Mouse (Mus musculus) kidney, adult 2 months (tissue): ENCODE data around the gene Tln2. TPM values are rescaled to one million over a fixed set of nuclear protein-coding genes. Genes with fewer than 3 reads are reported as not detected.

Source experiments
- DNase-seq: peaks from one replicate; pipeline ENCODE4 v3.0.0; 2021
- H3K27ac ChIP-seq: fragments of 200-500 bp; 2 replicates; pipeline ENCODE4 v1.5.1; 2012; ENCODE audit warnings: low read depth, low read length, control low read depth, inconsistent platforms; ENCODE audit not compliant: insufficient read depth
- H3K27me3 ChIP-seq: fragments of 200-500 bp; replicated peaks from 2 replicates; pipeline ENCODE4 v1.6.1; 2012; ENCODE audit warnings: mild to moderate bottlenecking, moderate library complexity, low read length, inconsistent platforms; ENCODE audit not compliant: control insufficient read depth, insufficient read depth
- H3K36me3 ChIP-seq: fragments of 200-500 bp; 2 replicates; pipeline ENCODE4 v1.6.1; 2012; ENCODE audit warnings: mild to moderate bottlenecking, moderate library complexity, low read length, inconsistent platforms; ENCODE audit not compliant: control insufficient read depth, insufficient read depth
- H3K4me1 ChIP-seq: fragments of 200-500 bp; 2 replicates; pipeline ENCODE4 v1.6.1; 2011; ENCODE audit warnings: low read length; ENCODE audit not compliant: control insufficient read depth, insufficient read depth
- H3K4me3 ChIP-seq: fragments of 200-500 bp; 2 replicates; pipeline ENCODE4 v1.5.1; 2011; ENCODE audit warnings: mild to moderate bottlenecking, low read depth, low read length, control low read depth; ENCODE audit not compliant: insufficient read depth
- CTCF ChIP-seq: fragments of 200-500 bp; conservative IDR thresholded peaks from 2 replicates; pipeline ENCODE4 v1.5.1; 2011; ENCODE audit warnings: low read depth, mild to moderate bottlenecking, control low read depth, low read length, moderate library complexity, mixed read lengths; ENCODE audit not compliant: insufficient read depth, insufficient read length
- POLR2A ChIP-seq: fragments of 200-500 bp; IDR thresholded peaks from one replicate; pipeline ENCODE4 v1.6.1; 2011; ENCODE audit warnings: low read depth, low read length, control low read depth
- WGBS: fragments of 180-500 bp; shearing (Covaris S2); methylation state at CpG from one replicate; pipeline ENCODE4 v1.1.7; 2018; 5-methylcytosine and 5-hydroxymethylcytosine counted together
- polyA plus RNA-seq: library from polyadenylated mRNA; depleted of rRNA; stranded (reverse); fragments of >200 nt; gene quantifications from 2 replicates; pipeline ENCODE4 v1.2.3, GENCODE M21; 2012

Gene Tln2
- polyA plus RNA-seq, 1 experiment = 113 TPM

GRCm38 (mm10) chr9:67276446-67276845 is 283.1 kb downstream of the Tln2 start:
- WGBS = 92% methylated on average over 6 of the region's 6 CpGs
- H3K4me3 ChIP-seq = no peak overlapping the region
- TF ChIP-seq CTCF (no peak), POLR2A (no peak)

DNA sequence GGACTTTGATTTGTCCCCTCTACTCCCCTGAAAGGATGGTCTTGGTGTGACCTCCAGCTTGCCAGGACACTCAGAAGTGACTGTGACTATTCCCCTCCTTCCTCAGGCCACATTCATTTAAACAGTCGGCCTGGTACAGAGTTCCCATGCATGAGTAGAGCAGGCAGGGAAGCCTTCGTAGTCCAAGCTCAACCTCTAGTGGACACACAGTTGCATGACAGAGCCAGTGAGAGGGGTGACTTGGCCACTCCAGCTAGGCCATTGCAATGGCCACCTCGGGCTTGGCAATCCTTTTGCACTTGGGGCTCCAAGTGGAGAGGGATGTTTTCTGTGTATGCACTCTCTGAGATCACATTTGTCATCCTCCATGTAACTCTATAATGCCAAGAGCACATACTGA is 285.2 kb downstream of the Tln2 start:
- TF ChIP-seq CTCF = peak; percentile 70
- no peak for TF ChIP-seq POLR2A
- WGBS = 25% methylated on average over 3 of the region's 3 CpGs
- no peak for DNase-seq
- no peaks in the 10 kb centered on the region for H3K4me1 ChIP-seq
- no peak overlapping the region for H3K27ac ChIP-seq
- no peaks in the 10 kb centered on the region for H3K27me3 ChIP-seq
- H3K36me3 ChIP-seq = no peaks in the 10 kb centered on the region; the same call in 1 of the 2 replicates
- H3K4me3 ChIP-seq = no peak overlapping the region

More at GRCm38 (mm10) chr9:67276446-67276845, 283.1 kb downstream of the Tln2 start:
- Histone ChIP-seq H3K27ac (no peak overlapping the region), H3K4me1 (no peaks in the 10 kb centered on the region), H3K36me3 (no peaks in the 10 kb centered on the region; the same call in 1 of the 2 replicates), H3K27me3 (no peaks in the 10 kb centered on the region)
- DNase-seq = no peak

- no peak overlapping the region for H3K27ac ChIP-seq
- DNase-seq = no peak
- TF ChIP-seq CTCF (no peak), POLR2A (no peak)
- no peaks in the 10 kb centered on the region for H3K4me1 ChIP-seq
- no peaks in the 10 kb centered on the region for H3K27me3 ChIP-seq
- no peak overlapping the region for H3K4me3 ChIP-seq
- H3K36me3 ChIP-seq = no peaks in the 10 kb centered on the region; the same call in 1 of the 2 replicates
These were observed 286.1 kb downstream of the Tln2 start for GRCm38 (mm10) chr9:67273362-67273761.

- no peak for DNase-seq
- no peaks in the 10 kb centered on the region; the same call in 1 of the 2 replicates for H3K36me3 ChIP-seq
- 0 out of 2 replicates have a peak overlapping the region, but pooled peaks have one; percentile 20 for H3K27ac ChIP-seq
- no peaks in the 10 kb centered on the region for H3K27me3 ChIP-seq
- WGBS = 67% methylated on average over 7 of the region's 7 CpGs
- TF ChIP-seq CTCF (no peak), POLR2A (no peak)
- no peaks in the 10 kb centered on the region for H3K4me1 ChIP-seq
- no peak overlapping the region for H3K4me3 ChIP-seq
These were observed 288.8 kb downstream of the Tln2 start for GRCm38 (mm10) chr9:67270734-67271133.

DNA sequence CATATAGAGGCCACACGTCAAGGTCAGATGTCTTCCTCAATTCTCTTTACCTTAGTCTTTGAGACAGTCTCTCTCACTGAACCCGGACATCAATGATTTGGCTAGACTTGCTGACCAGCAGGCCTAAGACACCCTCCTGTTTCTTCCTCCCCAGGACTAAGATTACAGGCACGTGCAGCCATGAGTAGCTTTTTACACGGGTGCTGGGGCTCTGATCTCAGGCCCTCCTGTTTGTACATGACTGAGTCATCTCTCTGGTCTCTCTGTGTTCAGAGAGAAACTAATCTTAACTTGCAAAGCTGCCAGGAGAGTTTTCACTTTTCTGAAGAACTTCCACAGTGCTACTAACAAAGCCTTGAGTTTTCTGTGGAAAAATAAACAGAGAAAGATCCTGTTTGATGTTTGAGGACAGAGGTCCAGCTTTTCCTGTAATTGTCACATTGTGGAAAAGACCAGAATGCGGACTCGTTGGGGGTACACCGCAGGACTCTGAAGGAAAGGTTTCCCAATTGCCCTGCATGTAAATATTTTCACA is 289.4 kb downstream of the Tln2 start:
- no peak overlapping the region for H3K4me3 ChIP-seq
- no peaks in the 10 kb centered on the region for H3K4me1 ChIP-seq
- H3K36me3 ChIP-seq = no peaks in the 10 kb centered on the region; the same call in 1 of the 2 replicates
- H3K27me3 ChIP-seq = no peaks in the 10 kb centered on the region
- H3K27ac ChIP-seq = no peak overlapping the region; the same call in 1 of the 2 replicates
- TF ChIP-seq POLR2A = no peak
- TF ChIP-seq CTCF = no peak
- no peak for DNase-seq
- WGBS = 67% methylated on average over 7 of the region's 7 CpGs

DNA sequence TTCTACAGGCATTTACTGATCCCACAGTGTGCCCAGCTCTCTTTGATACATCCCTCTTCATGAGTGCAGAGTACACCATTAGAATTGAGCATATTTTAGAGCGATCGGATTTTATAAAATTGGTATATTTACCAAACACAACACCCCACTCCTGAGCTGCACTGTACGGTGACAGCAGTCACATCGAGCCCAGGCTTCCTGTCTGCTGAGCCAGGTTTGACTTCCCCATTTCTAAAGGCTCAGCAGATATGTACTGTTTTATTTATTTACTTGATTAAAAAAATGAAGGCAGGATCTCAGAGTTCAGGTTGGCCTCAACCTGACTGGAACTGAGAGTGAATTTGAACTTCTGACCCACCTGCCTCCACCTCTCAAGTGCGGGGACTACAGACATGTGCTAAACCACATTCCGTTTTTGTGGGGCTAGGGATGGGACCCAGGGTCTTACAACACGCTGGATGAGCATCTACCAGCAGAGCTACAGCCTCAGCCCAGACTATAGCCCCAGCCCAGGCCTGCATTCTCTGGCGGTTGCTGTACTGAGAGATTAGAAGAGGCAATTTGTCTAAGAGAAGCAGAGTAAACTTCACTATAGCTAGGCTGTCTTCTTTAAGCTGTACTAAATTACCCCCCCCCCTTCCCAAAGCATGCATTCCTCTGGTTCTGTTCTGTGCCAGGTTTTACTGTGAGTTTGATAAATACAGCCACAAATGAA is 292.1 kb downstream of the Tln2 start:
- Histone ChIP-seq H3K4me3 (no peak overlapping the region), H3K27ac (no peak overlapping the region), H3K36me3 (peaks cover 2% of the 10 kb centered on the region; the same call in 1 of the 2 replicates), H3K27me3 (no peaks in the 10 kb centered on the region), H3K4me1 (no peaks in the 10 kb centered on the region)
- no peak for DNase-seq
- 83% methylated on average over 8 of the region's 8 CpGs for WGBS
- TF ChIP-seq CTCF (no peak), POLR2A (no peak)

- Histone ChIP-seq H3K4me3 (peak overlapping the region; percentile 5; the same call in 1 of the 2 replicates), H3K4me1 (no peaks in the 10 kb centered on the region), H3K27me3 (no peaks in the 10 kb centered on the region), H3K36me3 (peaks cover 3% of the 10 kb centered on the region; the same call in 1 of the 2 replicates), H3K27ac (no peak overlapping the region)
- WGBS = 74% methylated on average over 11 of the region's 11 CpGs
- TF ChIP-seq POLR2A = no peak
- no peak for TF ChIP-seq CTCF
- DNase-seq = no peak
These were observed 294.0 kb downstream of the Tln2 start for GRCm38 (mm10) chr9:67265513-67265912.
